Mouse (Mus musculus) embryonic fibroblast, embryonic 13.5 days (primary cell): ENCODE measurements around the gene Syne2.

ENCODE experiments used
- CTCF ChIP-seq: IDR thresholded peaks from 2 replicates; pipeline ENCODE4 v1.5.1; 2011; ENCODE audit warnings: mild to moderate bottlenecking, control low read depth, low read length, moderate library complexity, borderline replicate concordance; ENCODE audit not compliant: insufficient read depth
- POLR2A ChIP-seq: IDR thresholded peaks from 2 replicates; pipeline ENCODE4 v1.6.1; 2011; ENCODE audit warnings: low read depth, mild to moderate bottlenecking, control low read depth, low read length, moderate library complexity

DNA sequence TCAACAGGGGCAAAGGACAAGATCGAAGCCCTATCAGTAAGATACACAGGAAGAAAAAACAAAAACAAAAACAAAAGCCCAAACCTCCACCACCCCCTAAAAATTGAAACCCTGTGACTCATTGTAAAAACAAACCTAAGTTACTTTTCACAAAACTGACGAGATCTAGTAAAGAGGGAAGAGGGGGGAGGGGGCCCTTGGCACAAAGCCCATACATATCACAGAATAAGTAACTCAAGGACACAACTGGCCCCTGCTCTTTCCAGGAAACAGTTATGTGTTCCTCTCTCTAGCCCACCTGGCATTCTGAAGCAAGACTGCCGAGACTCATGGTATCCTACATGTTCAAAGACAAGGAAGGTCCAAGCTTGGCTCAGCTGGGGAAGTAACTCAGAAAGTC is 310.4 kb downstream of the Syne2 start:
- TF ChIP-seq CTCF: no peak
- no peak for TF ChIP-seq POLR2A
